Mouse (Mus musculus): ENCODE data around the gene Ppp1r1b.

DNA sequence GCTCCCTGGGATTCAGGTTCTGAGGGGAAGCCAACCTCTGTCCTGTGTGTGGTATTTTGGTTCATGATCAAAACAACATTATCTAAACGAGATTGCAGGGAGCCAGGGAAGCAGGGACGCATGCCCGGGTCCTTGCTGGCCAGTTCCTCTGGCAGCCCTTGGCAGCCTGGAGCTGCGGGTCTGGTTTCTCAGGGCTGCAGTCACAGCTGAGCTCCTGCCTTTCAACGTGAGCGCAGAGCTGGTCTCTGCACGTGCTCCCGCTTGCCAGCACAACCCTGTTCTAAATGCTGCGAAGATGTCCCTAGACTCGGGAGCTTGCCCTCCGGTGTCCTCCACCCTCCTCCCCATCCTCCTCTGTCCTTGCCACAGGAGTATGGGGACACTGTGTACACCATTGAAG, 29.6 kb downstream of the Ppp1r1b start:
- no peak for TF ChIP-seq CTCF (IDR thresholded peaks at IDR 0.05; ENCODE audit: low read depth)
- TF ChIP-seq EP300 (IDR thresholded peaks at IDR 0.05; ENCODE audit: low read depth) = no peak

Data from heart, postnatal 0 days (tissue).